Mouse (Mus musculus) intestine, embryonic 16.5 days (tissue): ENCODE results near the gene Npnt. TPM values are rescaled to one million over a fixed set of nuclear protein-coding genes. Genes with fewer than 3 reads are reported as not detected.

Experiments
- ATAC-seq: fragments of 200-750 bp; cut with Nextera tagmentation; 2 replicates; pipeline ENCODE4 v1.8.0; 2017; ENCODE audit warnings: moderate TSS enrichment, moderate library complexity
- H3K27ac ChIP-seq: fragments of 300-500 bp; sonication (generic); 2 replicates; pipeline ENCODE4 v1.5.1; 2014; ENCODE audit warnings: mild to moderate bottlenecking, low read length
- H3K27me3 ChIP-seq: fragments of 300-500 bp; sonication (generic); replicated peaks from 2 replicates; pipeline ENCODE4 v1.6.1; 2014; ENCODE audit warnings: low read length, control low read depth, mixed read lengths; ENCODE audit not compliant: control insufficient read depth, insufficient read depth
- H3K36me3 ChIP-seq: fragments of 300-500 bp; sonication (generic); 2 replicates; pipeline ENCODE4 v1.6.1; 2014; ENCODE audit warnings: low read length, control low read depth; ENCODE audit not compliant: control insufficient read depth, insufficient read depth
- H3K4me1 ChIP-seq: fragments of 300-500 bp; sonication (generic); 2 replicates; pipeline ENCODE4 v1.6.1; 2014; ENCODE audit warnings: low read length, control low read depth, mixed read lengths; ENCODE audit not compliant: control insufficient read depth, insufficient read depth
- H3K4me2 ChIP-seq: fragments of 300-500 bp; sonication (generic); 2 replicates; pipeline ENCODE4 v1.6.1; 2014; ENCODE audit warnings: low read depth, low read length, control low read depth
- H3K4me3 ChIP-seq: fragments of 300-500 bp; sonication (generic); 2 replicates; pipeline ENCODE4 v1.5.1; 2014; ENCODE audit warnings: mild to moderate bottlenecking, low read length
- H3K9ac ChIP-seq: fragments of 300-500 bp; sonication (generic); 2 replicates; pipeline ENCODE4 v1.6.1; 2014; ENCODE audit warnings: low read depth, low read length
- H3K9me3 ChIP-seq: fragments of 300-500 bp; sonication (generic); 2 replicates; pipeline ENCODE4 v1.6.1; 2016; ENCODE audit warnings: low read length, control low read depth; ENCODE audit not compliant: control insufficient read depth
- WGBS: fragments of 180-500 bp; shearing (Covaris S2); extraction: QIAGEN DNeasy Blood & Tissue Kit; methylation state at CpG from one replicate; pipeline ENCODE4 v1.1.7; 2014; 5-methylcytosine and 5-hydroxymethylcytosine counted together
- polyA plus RNA-seq: library from polyadenylated mRNA; unstranded; fragments of >200 nt; fragmentation: Nextera tagmentation; extraction: Ambion mirVana; gene quantifications from 2 replicates; pipeline ENCODE4 v1.2.1, GENCODE M21; 2015

The Npnt gene
- polyA plus RNA-seq, 1 experiment from 2014 or later, result 28.7 TPM

GRCm38 (mm10) chr3:132902921-132903320 is 47.2 kb downstream of the Npnt start:
- 93% methylated on average over 5 of the region's 5 CpGs for WGBS
- Histone ChIP-seq H3K27ac (no peak overlapping the region), H3K9me3 (no peaks in the 10 kb centered on the region), H3K27me3 (no peaks in the 10 kb centered on the region), H3K4me1 (no peaks in the 10 kb centered on the region), H3K9ac (no peak overlapping the region), H3K4me2 (no peak overlapping the region), H3K36me3 (no peaks in the 10 kb centered on the region), H3K4me3 (no peak overlapping the region)
- ATAC-seq, result no peak

- H3K36me3 ChIP-seq, result no peaks in the 10 kb centered on the region
- H3K9ac ChIP-seq, result no peak overlapping the region
- H3K27ac ChIP-seq, result no peak overlapping the region
- no peak for ATAC-seq
- 75% methylated on average over 6 of the region's 6 CpGs for WGBS
- no peaks in the 10 kb centered on the region for H3K4me1 ChIP-seq
- no peak overlapping the region for H3K4me3 ChIP-seq
- no peak overlapping the region for H3K4me2 ChIP-seq
- H3K9me3 ChIP-seq, result no peaks in the 10 kb centered on the region
- no peaks in the 10 kb centered on the region for H3K27me3 ChIP-seq
Measured at GRCm38 (mm10) chr3:132902206-132902605, 47.9 kb downstream of the Npnt start.

- H3K27me3 ChIP-seq, result no peaks in the 10 kb centered on the region
- H3K4me2 ChIP-seq, result no peak overlapping the region
- H3K4me3 ChIP-seq, result no peak overlapping the region
- no peak for ATAC-seq
- H3K9ac ChIP-seq, result no peak overlapping the region
- no peak overlapping the region for H3K27ac ChIP-seq
- H3K4me1 ChIP-seq, result no peaks in the 10 kb centered on the region
- no peaks in the 10 kb centered on the region for H3K36me3 ChIP-seq
- H3K9me3 ChIP-seq, result no peaks in the 10 kb centered on the region
- 74% methylated on average over 4 of the region's 4 CpGs for WGBS
Measured at GRCm38 (mm10) chr3:132897891-132898290, 52.2 kb downstream of the Npnt start.

GRCm38 (mm10) chr3:132897390-132897789 is 52.7 kb downstream of the Npnt start:
- no peak for ATAC-seq
- H3K4me3 ChIP-seq, result no peak overlapping the region
- WGBS, result 83% methylated on average over 5 of the region's 5 CpGs
- H3K9me3 ChIP-seq, result no peaks in the 10 kb centered on the region
- no peaks in the 10 kb centered on the region for H3K36me3 ChIP-seq
- no peaks in the 10 kb centered on the region for H3K27me3 ChIP-seq
- H3K4me2 ChIP-seq, result no peak overlapping the region
- no peaks in the 10 kb centered on the region for H3K4me1 ChIP-seq
- H3K9ac ChIP-seq, result no peak overlapping the region
- H3K27ac ChIP-seq, result no peak overlapping the region

- no peak for ATAC-seq
Measured at GRCm38 (mm10) chr3:132894086-132894485, 56.0 kb downstream of the Npnt start.

GRCm38 (mm10) chr3:132893676-132894075 is 56.4 kb downstream of the Npnt start:
- 90% methylated on average over 3 of the region's 3 CpGs for WGBS
- Histone ChIP-seq H3K36me3 (no peaks in the 10 kb centered on the region), H3K4me1 (no peaks in the 10 kb centered on the region), H3K27ac (no peak overlapping the region), H3K4me2 (no peak overlapping the region), H3K4me3 (no peak overlapping the region), H3K9ac (no peak overlapping the region), H3K9me3 (no peaks in the 10 kb centered on the region), H3K27me3 (no peaks in the 10 kb centered on the region)
- ATAC-seq, result no peak

More at GRCm38 (mm10) chr3:132894086-132894485, 56.0 kb downstream of the Npnt start:
- Histone ChIP-seq H3K4me2 (no peak overlapping the region), H3K27me3 (no peaks in the 10 kb centered on the region), H3K4me1 (no peaks in the 10 kb centered on the region), H3K9ac (no peak overlapping the region), H3K36me3 (no peaks in the 10 kb centered on the region), H3K9me3 (no peaks in the 10 kb centered on the region), H3K4me3 (no peak overlapping the region), H3K27ac (no peak overlapping the region)
- 87% methylated on average over 7 of the region's 7 CpGs for WGBS

- 90% methylated on average over 7 of the region's 7 CpGs for WGBS
- Histone ChIP-seq H3K4me3 (no peak overlapping the region), H3K27me3 (no peaks in the 10 kb centered on the region), H3K9me3 (no peaks in the 10 kb centered on the region), H3K27ac (no peak overlapping the region), H3K4me1 (no peaks in the 10 kb centered on the region), H3K4me2 (no peak overlapping the region), H3K9ac (no peak overlapping the region), H3K36me3 (no peaks in the 10 kb centered on the region)
- no peak for ATAC-seq
Measured at GRCm38 (mm10) chr3:132893044-132893443, 57.0 kb downstream of the Npnt start.

- H3K27me3 ChIP-seq, result no peaks in the 10 kb centered on the region
- no peak overlapping the region for H3K9ac ChIP-seq
- no peaks in the 10 kb centered on the region for H3K9me3 ChIP-seq
- H3K36me3 ChIP-seq, result no peaks in the 10 kb centered on the region
- WGBS, result 89% methylated on average over 7 of the region's 7 CpGs
- no peaks in the 10 kb centered on the region for H3K4me1 ChIP-seq
- H3K27ac ChIP-seq, result no peak overlapping the region
- no peak overlapping the region for H3K4me2 ChIP-seq
- H3K4me3 ChIP-seq, result no peak overlapping the region
- ATAC-seq, result no peak
Measured at GRCm38 (mm10) chr3:132892481-132892880, 57.6 kb downstream of the Npnt start.

GRCm38 (mm10) chr3:132887074-132887848 is 62.8 kb downstream of the Npnt start:
- H3K4me2 ChIP-seq, result no peak overlapping the region
- no peaks in the 10 kb centered on the region for H3K9me3 ChIP-seq
- H3K27ac ChIP-seq, result no peak overlapping the region
- no peak for ATAC-seq
- no peaks in the 10 kb centered on the region for H3K27me3 ChIP-seq
- H3K9ac ChIP-seq, result no peak overlapping the region
- no peaks in the 10 kb centered on the region for H3K36me3 ChIP-seq
- H3K4me1 ChIP-seq, result no peaks in the 10 kb centered on the region
- H3K4me3 ChIP-seq, result no peak overlapping the region
- 83% methylated on average over 16 of the region's 16 CpGs for WGBS
